Mouse (Mus musculus) ES-Bruce4 (cell line): Measurements from ENCODE around the gene Nav3. TPM values are rescaled to one million over a fixed set of nuclear protein-coding genes. Genes with fewer than 3 reads are reported as not detected.

Source experiments
- H3K27ac ChIP-seq: 2 replicates; pipeline ENCODE4 v1.5.1; 2012; ENCODE audit warnings: low read length, inconsistent platforms; ENCODE audit not compliant: insufficient read depth
- H3K27me3 ChIP-seq: 2 replicates; pipeline ENCODE4 v1.6.1; 2012; ENCODE audit warnings: mild to moderate bottlenecking, low read length, inconsistent platforms; ENCODE audit not compliant: control insufficient read depth, poor library complexity, insufficient read depth, severe bottlenecking
- H3K36me3 ChIP-seq: 2 replicates; pipeline ENCODE4 v1.6.1; 2012; ENCODE audit warnings: inconsistent platforms, mild to moderate bottlenecking, low read length, moderate library complexity; ENCODE audit not compliant: control insufficient read depth, poor library complexity, insufficient read depth, severe bottlenecking
- H3K4me1 ChIP-seq: one replicate; pipeline ENCODE4 v1.8.1; 2011; ENCODE audit warnings: low read length; ENCODE audit not compliant: control insufficient read depth, insufficient read depth
- H3K4me3 ChIP-seq: 2 replicates; pipeline ENCODE4 v1.5.1; 2011; ENCODE audit warnings: low read depth, mild to moderate bottlenecking, low read length
- H3K9ac ChIP-seq: 2 replicates; pipeline ENCODE4 v1.6.1; 2012; ENCODE audit warnings: low read depth, mild to moderate bottlenecking, inconsistent platforms; ENCODE audit not compliant: poor library complexity, severe bottlenecking
- H3K9me3 ChIP-seq: replicated peaks from 2 replicates; pipeline ENCODE4 v1.6.1; 2012; ENCODE audit warnings: mild to moderate bottlenecking, low read length, inconsistent platforms; ENCODE audit not compliant: control insufficient read depth, poor library complexity, insufficient read depth, severe bottlenecking
- CTCF ChIP-seq: IDR thresholded peaks from one replicate; pipeline ENCODE4 v1.8.1; 2011; ENCODE audit warnings: low read depth, low read length
- EP300 ChIP-seq: IDR thresholded peaks from 2 replicates; pipeline ENCODE4 v1.6.1; 2011; ENCODE audit warnings: low read depth, low read length; ENCODE audit not compliant: insufficient read depth
- POLR2A ChIP-seq: IDR thresholded peaks from one replicate; pipeline ENCODE4 v1.8.1; 2011; ENCODE audit warnings: low read length; ENCODE audit not compliant: insufficient read depth
- polyA plus RNA-seq: library from polyadenylated mRNA; stranded (reverse); fragments of >200 nt; gene quantifications from 2 replicates; pipeline ENCODE4 v1.2.4, GENCODE M21; 2011; ENCODE audit warnings: low read depth; ENCODE audit not compliant: missing spikeins, insufficient read depth, insufficient read length

The Nav3 gene
- polyA plus RNA-seq, 1 experiment, result 0.36 TPM

GRCm38 (mm10) chr10:109888355-109889170, 567.4 kb downstream of the Nav3 start:
- H3K9me3 ChIP-seq, result no peaks in the 10 kb centered on the region
- H3K27ac ChIP-seq, result no peak overlapping the region
- H3K4me1 ChIP-seq, result no peaks in the 10 kb centered on the region
- TF ChIP-seq EP300 (no peak), CTCF (no peak), POLR2A (no peak)
- H3K9ac ChIP-seq, result no peak overlapping the region
- H3K4me3 ChIP-seq, result no peak overlapping the region
- H3K36me3 ChIP-seq, result no peaks in the 10 kb centered on the region
- H3K27me3 ChIP-seq, result no peaks in the 10 kb centered on the region

GRCm38 (mm10) chr10:109887160-109887559, 568.8 kb downstream of the Nav3 start:
- Histone ChIP-seq H3K27ac (no peak overlapping the region), H3K27me3 (no peaks in the 10 kb centered on the region), H3K36me3 (no peaks in the 10 kb centered on the region), H3K4me1 (no peaks in the 10 kb centered on the region), H3K9ac (no peak overlapping the region), H3K9me3 (no peaks in the 10 kb centered on the region), H3K4me3 (no peak overlapping the region)
- TF ChIP-seq CTCF (no peak), POLR2A (no peak), EP300 (no peak)

GRCm38 (mm10) chr10:109876107-109876506, 579.9 kb downstream of the Nav3 start:
- Histone ChIP-seq H3K4me3 (no peak overlapping the region), H3K36me3 (no peaks in the 10 kb centered on the region), H3K27ac (no peak overlapping the region), H3K27me3 (no peaks in the 10 kb centered on the region), H3K9me3 (no peaks in the 10 kb centered on the region), H3K4me1 (no peaks in the 10 kb centered on the region), H3K9ac (no peak overlapping the region)
- no peak for TF ChIP-seq EP300
- no peak for TF ChIP-seq POLR2A
- TF ChIP-seq CTCF, result no peak

- no peak for TF ChIP-seq EP300
- no peak for TF ChIP-seq POLR2A
- TF ChIP-seq CTCF, result no peak
- Histone ChIP-seq H3K27me3 (no peaks in the 10 kb centered on the region), H3K4me1 (no peaks in the 10 kb centered on the region), H3K9ac (no peak overlapping the region), H3K36me3 (no peaks in the 10 kb centered on the region), H3K27ac (no peak overlapping the region), H3K9me3 (no peaks in the 10 kb centered on the region), H3K4me3 (no peak overlapping the region)
These were observed 580.6 kb downstream of the Nav3 start for GRCm38 (mm10) chr10:109875312-109875830.

GRCm38 (mm10) chr10:109874652-109875311, 581.2 kb downstream of the Nav3 start:
- TF ChIP-seq EP300, result no peak
- no peak for TF ChIP-seq POLR2A
- no peak for TF ChIP-seq CTCF
- Histone ChIP-seq H3K4me1 (no peaks in the 10 kb centered on the region), H3K27ac (no peak overlapping the region), H3K4me3 (no peak overlapping the region), H3K36me3 (no peaks in the 10 kb centered on the region), H3K9ac (no peak overlapping the region), H3K27me3 (no peaks in the 10 kb centered on the region), H3K9me3 (no peaks in the 10 kb centered on the region)

GRCm38 (mm10) chr10:109866063-109866462, 589.9 kb downstream of the Nav3 start:
- Histone ChIP-seq H3K27me3 (no peaks in the 10 kb centered on the region), H3K4me1 (no peaks in the 10 kb centered on the region), H3K9ac (no peak overlapping the region), H3K9me3 (no peaks in the 10 kb centered on the region), H3K36me3 (no peaks in the 10 kb centered on the region), H3K4me3 (no peak overlapping the region), H3K27ac (no peak overlapping the region)
- TF ChIP-seq POLR2A, result no peak
